Mouse (Mus musculus) midbrain, embryonic 12.5 days (tissue): Measurements from ENCODE around the gene Slc25a4. TPM values are rescaled to one million over a fixed set of nuclear protein-coding genes. Genes with fewer than 3 reads are reported as not detected.
"Not testable (repeated sequence)": the region's sequence is repeated elsewhere in the genome, so short reads cannot be mapped to it uniquely, and the experiment has no call there.

Experiments
- ATAC-seq: fragments of 200-750 bp; cut with Nextera tagmentation; 2 replicates; pipeline ENCODE4 v1.8.0; 2017; ENCODE audit warnings: low read depth, moderate TSS enrichment, moderate library complexity; ENCODE audit not compliant: low FRiP score
- H3K27ac ChIP-seq: fragments of 300-500 bp; sonication (generic); replicated peaks from 2 replicates; pipeline ENCODE4 v1.5.1; 2016; ENCODE audit warnings: mild to moderate bottlenecking
- H3K27me3 ChIP-seq: fragments of 300-500 bp; sonication (generic); 2 replicates; pipeline ENCODE4 v1.6.1; 2016; ENCODE audit warnings: mild to moderate bottlenecking
- H3K36me3 ChIP-seq: fragments of 300-500 bp; sonication (generic); 2 replicates; pipeline ENCODE4 v1.6.1; 2016
- H3K4me1 ChIP-seq: fragments of 300-500 bp; sonication (generic); 2 replicates; pipeline ENCODE4 v1.6.1; 2016
- H3K4me2 ChIP-seq: fragments of 300-500 bp; sonication (generic); replicated peaks from 2 replicates; pipeline ENCODE4 v1.6.1; 2016; ENCODE audit warnings: mild to moderate bottlenecking, moderate library complexity
- H3K4me3 ChIP-seq: fragments of 300-500 bp; sonication (generic); 2 replicates; pipeline ENCODE4 v1.5.1; 2016; ENCODE audit warnings: mild to moderate bottlenecking
- H3K9ac ChIP-seq: fragments of 300-500 bp; sonication (generic); replicated peaks from 2 replicates; pipeline ENCODE4 v1.6.1; 2016; ENCODE audit warnings: mild to moderate bottlenecking, moderate library complexity
- H3K9me3 ChIP-seq: fragments of 300-500 bp; sonication (generic); 2 replicates; pipeline ENCODE4 v1.6.1; 2016; ENCODE audit warnings: mild to moderate bottlenecking
- WGBS: fragments of 180-500 bp; shearing (Covaris S2); methylation state at CpG from one replicate; pipeline ENCODE4 v1.1.7; 2016; 5-methylcytosine and 5-hydroxymethylcytosine counted together
- polyA plus RNA-seq: library from polyadenylated mRNA; unstranded; fragments of >200 nt; fragmentation: Nextera tagmentation; extraction: Ambion mirVana; gene quantifications from 2 replicates; pipeline ENCODE4 v1.2.1, GENCODE M21; 2016

The Slc25a4 gene
- 494 and 521 TPM in 2 replicates for polyA plus RNA-seq

DNA sequence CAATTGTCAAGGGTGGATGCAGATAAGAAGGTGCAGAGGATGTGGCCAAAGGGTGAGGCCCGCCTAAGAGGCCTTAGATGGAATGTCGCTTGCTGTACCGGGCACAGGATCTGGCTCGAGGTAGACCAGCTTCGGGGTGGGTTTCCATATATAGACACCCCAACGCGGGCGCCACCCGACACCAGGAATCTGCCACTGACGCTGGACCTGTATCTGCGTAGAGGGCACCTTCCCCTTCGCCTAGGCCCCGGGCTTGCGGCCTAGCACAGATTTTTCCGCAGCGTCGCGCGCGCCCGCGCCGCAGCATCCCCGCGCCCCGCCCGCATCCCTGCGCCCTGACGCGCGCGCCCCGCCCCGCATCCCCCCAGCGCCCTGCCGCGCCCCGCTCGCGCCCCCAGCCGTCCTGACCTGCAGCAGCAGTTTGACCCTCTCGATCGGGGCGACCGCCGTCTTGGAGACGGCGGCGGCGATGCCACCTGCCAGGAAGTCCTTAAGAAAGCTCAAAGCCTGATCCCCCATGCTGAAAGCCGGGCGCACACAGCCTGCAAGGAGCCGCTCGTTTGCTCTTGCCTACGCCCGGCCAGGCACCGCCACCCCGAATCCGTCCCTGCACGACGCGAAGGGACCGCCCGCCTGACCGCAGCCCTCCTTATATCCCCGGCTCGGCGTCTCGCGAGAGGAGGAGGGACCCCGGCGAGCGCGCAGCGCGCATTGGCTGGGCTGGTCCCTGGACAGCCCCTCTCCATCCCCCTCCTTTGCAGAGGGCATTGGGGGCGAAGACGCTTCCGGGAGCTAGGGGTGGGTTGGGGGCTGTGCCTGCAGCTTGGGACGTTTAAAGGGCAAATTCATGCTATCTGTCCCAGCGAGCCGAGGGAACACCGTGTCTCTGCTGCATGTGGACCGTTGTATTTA, at the start of gene Slc25a4:
Gene Slc25a4 (minus strand): TSS at position 881 of the 912 bp plus-strand sequence.
- Histone ChIP-seq H3K9me3 (no peaks in the 10 kb centered on the region), H3K4me3 (peak within 1 kb of the TSS; percentile 80), H3K4me1 (peaks cover 32% of the 10 kb centered on the region), H3K27ac (peak within 1 kb of the TSS; percentile 96), H3K27me3 (peaks cover 13% of the 10 kb centered on the region), H3K4me2 (peak within 1 kb of the TSS; percentile 81), H3K9ac (peak within 1 kb of the TSS; percentile 92), H3K36me3 (peaks cover 36% of the 10 kb centered on the region)
- WGBS = 0% methylated on average over 76 of the region's 84 CpGs
- peak; percentile 99 for ATAC-seq

DNA sequence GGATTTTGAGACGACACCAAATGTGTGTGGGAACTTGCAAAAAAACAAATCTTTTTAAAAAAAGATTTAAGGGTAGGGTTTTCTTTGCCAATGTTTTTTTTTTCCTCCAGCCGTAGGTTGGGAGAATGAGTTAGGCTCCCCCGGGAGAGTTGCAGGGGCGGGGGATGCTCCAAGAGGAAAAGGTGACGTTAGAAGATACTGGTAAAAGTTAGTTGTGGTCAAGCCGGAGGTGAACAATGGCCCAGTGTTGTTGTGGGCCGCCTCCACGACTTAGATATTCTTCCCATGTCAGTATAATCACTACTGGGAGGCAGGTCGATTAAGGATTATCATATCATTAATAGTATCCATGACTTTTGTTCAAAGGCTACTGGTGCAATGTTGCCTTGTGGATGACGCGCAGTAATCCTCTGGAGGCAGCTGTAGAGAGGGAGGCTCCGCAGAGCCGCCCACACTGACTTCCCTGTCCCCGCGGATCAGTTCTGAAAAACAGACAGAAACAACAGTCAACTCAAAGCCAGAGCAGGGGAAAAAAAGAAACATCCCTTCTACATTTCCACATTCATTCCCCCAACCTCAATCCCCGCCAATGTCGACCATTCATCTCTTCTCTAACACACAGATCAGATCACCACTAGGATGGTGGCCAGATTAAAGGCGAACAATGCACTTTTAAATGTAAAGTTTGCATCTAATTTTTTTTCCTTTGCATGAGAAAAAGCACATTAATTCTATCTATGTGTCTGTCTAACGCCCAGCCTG, 47.0 kb upstream of the Slc25a4 start:
- no peak overlapping the region for H3K9ac ChIP-seq
- H3K36me3 ChIP-seq = no peaks in the 10 kb centered on the region
- H3K4me2 ChIP-seq = peak overlapping the region; percentile 43
- H3K27ac ChIP-seq = peak overlapping the region; percentile 11
- H3K27me3 ChIP-seq = peaks cover 22% of the 10 kb centered on the region
- no peak overlapping the region for H3K4me3 ChIP-seq
- WGBS = 15% methylated on average over 19 of the region's 19 CpGs
- peak; percentile 86 for ATAC-seq
- peaks cover 11% of the 10 kb centered on the region; the same call in 1 of the 2 replicates for H3K4me1 ChIP-seq
- H3K9me3 ChIP-seq = no peaks in the 10 kb centered on the region

- no peak overlapping the region for H3K4me2 ChIP-seq
- peaks cover 38% of the 10 kb centered on the region for H3K27me3 ChIP-seq
Measured at GRCm38 (mm10) chr8:46252456-46252855, 41.4 kb upstream of the Slc25a4 start.

DNA sequence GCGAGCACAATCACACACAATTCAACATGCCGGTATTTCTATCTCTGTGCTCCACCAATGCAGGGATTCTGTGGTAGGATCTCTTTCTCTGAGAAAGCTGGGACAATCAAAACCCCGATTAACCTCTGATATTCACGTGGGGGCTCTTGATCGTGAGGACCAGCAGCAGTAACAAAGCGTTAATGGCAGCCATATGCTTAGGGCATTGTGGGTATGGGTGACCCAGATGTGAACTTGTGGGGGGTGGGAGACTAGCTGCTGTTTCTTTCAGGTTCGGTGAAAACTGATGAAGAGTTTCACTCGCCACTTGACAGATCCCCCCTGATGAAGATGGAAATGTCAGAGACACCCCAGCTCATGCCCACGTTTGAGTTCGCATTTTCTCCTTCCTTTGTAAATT, 40.5 kb upstream of the Slc25a4 start:
- ATAC-seq = no peak
- no peaks in the 10 kb centered on the region for H3K36me3 ChIP-seq
- peak overlapping the region; percentile 22; the same call in 1 of the 2 replicates for H3K4me2 ChIP-seq
- H3K9ac ChIP-seq = no peak overlapping the region
- 47% methylated on average over 10 of the region's 10 CpGs for WGBS
- H3K27me3 ChIP-seq = peaks cover 43% of the 10 kb centered on the region
- no peak overlapping the region for H3K27ac ChIP-seq
- H3K9me3 ChIP-seq = no peaks in the 10 kb centered on the region
- H3K4me3 ChIP-seq = no peak overlapping the region
- peaks cover 11% of the 10 kb centered on the region for H3K4me1 ChIP-seq

More at GRCm38 (mm10) chr8:46252456-46252855, 41.4 kb upstream of the Slc25a4 start:
- Histone ChIP-seq H3K9me3 (no peaks in the 10 kb centered on the region), H3K9ac (no peak overlapping the region), H3K36me3 (no peaks in the 10 kb centered on the region), H3K4me1 (peaks cover 11% of the 10 kb centered on the region; the same call in 1 of the 2 replicates), H3K27ac (no peak overlapping the region), H3K4me3 (no peak overlapping the region)
- ATAC-seq = no peak
- WGBS = 81% methylated on average over 13 of the region's 13 CpGs

DNA sequence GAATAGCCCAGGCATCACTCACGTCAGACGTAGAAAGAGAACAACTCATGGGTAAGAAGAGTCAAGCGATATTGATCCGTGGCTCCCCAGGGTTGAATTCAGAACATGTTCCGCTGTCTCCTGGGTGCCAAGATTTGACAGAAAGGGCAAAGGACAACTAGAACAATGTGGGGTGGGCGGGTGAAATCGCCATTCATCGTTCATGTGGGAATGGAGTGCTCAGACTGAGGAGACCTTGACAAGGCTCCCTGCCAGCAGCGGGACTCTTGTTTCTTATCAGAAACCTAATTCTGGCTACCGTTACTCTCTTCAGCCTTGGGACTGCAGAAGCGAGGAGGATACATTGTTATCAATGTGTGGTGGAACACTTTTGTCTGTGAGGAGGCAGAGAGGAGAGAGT, 35.3 kb upstream of the Slc25a4 start:
- Histone ChIP-seq H3K27me3 (peaks cover 67% of the 10 kb centered on the region), H3K4me1 (peaks cover 12% of the 10 kb centered on the region)
- WGBS = 29% methylated on average over 11 of the region's 11 CpGs

GRCm38 (mm10) chr8:46242946-46243345, 31.9 kb upstream of the Slc25a4 start:
- no peak overlapping the region for H3K9ac ChIP-seq
- H3K4me2 ChIP-seq = no peak overlapping the region
- no peak overlapping the region for H3K27ac ChIP-seq
- peaks cover 6% of the 10 kb centered on the region; the same call in 1 of the 2 replicates for H3K4me1 ChIP-seq
- WGBS = 44% methylated on average over 7 of the region's 7 CpGs
- ATAC-seq = no peak; the same call in 1 of the 2 replicates
- no peaks in the 10 kb centered on the region for H3K36me3 ChIP-seq
- peaks cover 63% of the 10 kb centered on the region for H3K27me3 ChIP-seq
- no peaks in the 10 kb centered on the region for H3K9me3 ChIP-seq
- no peak overlapping the region for H3K4me3 ChIP-seq

More for the DNA sequence above, 35.3 kb upstream of the Slc25a4 start:
- no peaks in the 10 kb centered on the region for H3K9me3 ChIP-seq
- no peak overlapping the region for H3K27ac ChIP-seq
- H3K4me2 ChIP-seq = no peak overlapping the region
- no peak for ATAC-seq
- no peak overlapping the region for H3K4me3 ChIP-seq
- H3K9ac ChIP-seq = no peak overlapping the region
- no peaks in the 10 kb centered on the region for H3K36me3 ChIP-seq

- no peak overlapping the region for H3K4me3 ChIP-seq
- 32% methylated on average over 13 of the region's 13 CpGs for WGBS
- H3K36me3 ChIP-seq = no peaks in the 10 kb centered on the region
- no peak overlapping the region for H3K9ac ChIP-seq
- H3K4me1 ChIP-seq = peaks cover 6% of the 10 kb centered on the region; the same call in 1 of the 2 replicates
- peaks cover 59% of the 10 kb centered on the region for H3K27me3 ChIP-seq
- no peaks in the 10 kb centered on the region for H3K9me3 ChIP-seq
- no peak overlapping the region for H3K27ac ChIP-seq
- ATAC-seq = peak; percentile 68
- no peak overlapping the region for H3K4me2 ChIP-seq
Measured at GRCm38 (mm10) chr8:46241568-46242374, 30.7 kb upstream of the Slc25a4 start.

GRCm38 (mm10) chr8:46236441-46237223, 25.5 kb upstream of the Slc25a4 start:
- 65% methylated on average over 7 of the region's 7 CpGs for WGBS
- H3K27ac ChIP-seq = no peak overlapping the region
- ATAC-seq = no peak

DNA sequence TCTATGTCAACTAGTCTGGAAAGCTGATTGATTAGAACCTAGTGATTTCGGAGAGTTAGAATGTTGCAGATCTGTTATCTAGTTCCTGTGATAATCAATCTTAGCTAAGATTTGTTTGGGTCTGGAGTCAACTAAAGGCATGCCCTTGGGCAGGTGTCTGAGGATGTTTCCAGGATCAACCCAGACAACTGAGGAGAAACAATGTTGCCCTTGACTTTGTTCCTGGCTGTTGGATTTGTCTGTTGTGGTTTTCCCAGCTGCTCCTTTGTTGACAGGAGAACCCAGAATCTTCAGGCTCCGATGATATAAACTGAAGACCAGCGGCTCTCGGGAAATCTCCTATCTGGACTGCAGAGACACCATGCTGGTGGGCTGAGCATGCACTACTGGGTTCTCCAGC, 23.7 kb upstream of the Slc25a4 start:
- WGBS = 88% methylated on average over 4 of the region's 4 CpGs
- peaks cover 23% of the 10 kb centered on the region for H3K27me3 ChIP-seq
- H3K9ac ChIP-seq = no peak overlapping the region
- no peak overlapping the region for H3K27ac ChIP-seq
- no peaks in the 10 kb centered on the region for H3K9me3 ChIP-seq
- H3K36me3 ChIP-seq = no peaks in the 10 kb centered on the region
- no peak overlapping the region for H3K4me3 ChIP-seq
- ATAC-seq = no peak
- H3K4me1 ChIP-seq = no peaks in the 10 kb centered on the region
- no peak overlapping the region for H3K4me2 ChIP-seq

More at GRCm38 (mm10) chr8:46236441-46237223, 25.5 kb upstream of the Slc25a4 start:
- H3K36me3 ChIP-seq = no peaks in the 10 kb centered on the region
- no peaks in the 10 kb centered on the region for H3K4me1 ChIP-seq
- H3K4me2 ChIP-seq = no peak overlapping the region
- no peak overlapping the region for H3K4me3 ChIP-seq
- H3K9ac ChIP-seq = no peak overlapping the region
- peaks cover 36% of the 10 kb centered on the region for H3K27me3 ChIP-seq
- H3K9me3 ChIP-seq = no peaks in the 10 kb centered on the region

DNA sequence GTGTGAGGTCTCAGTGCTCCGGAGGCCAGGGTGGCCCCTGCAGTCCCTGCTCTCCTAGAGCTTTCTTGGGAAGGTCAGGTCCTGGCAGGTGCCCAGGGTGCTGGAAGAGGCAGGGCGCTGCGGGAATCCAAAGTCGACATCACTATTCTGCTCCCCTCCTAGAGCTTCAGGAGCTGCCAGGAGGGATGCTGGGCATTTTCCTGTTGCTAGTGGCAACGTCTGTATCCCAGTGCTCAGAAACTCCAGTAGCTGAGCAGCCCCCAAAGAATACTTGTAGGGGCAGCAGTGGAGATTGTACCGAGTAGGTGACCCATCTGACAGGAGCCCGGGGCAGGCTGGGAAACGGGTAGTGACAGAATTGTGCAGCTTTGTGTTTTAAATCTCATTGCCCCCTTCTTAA, 21.7 kb upstream of the Slc25a4 start:
- Histone ChIP-seq H3K4me3 (no peak overlapping the region), H3K36me3 (no peaks in the 10 kb centered on the region), H3K27me3 (peaks cover 11% of the 10 kb centered on the region), H3K9me3 (no peaks in the 10 kb centered on the region), H3K4me1 (no peaks in the 10 kb centered on the region), H3K27ac (no peak overlapping the region), H3K9ac (no peak overlapping the region), H3K4me2 (no peak overlapping the region)
- ATAC-seq = no peak
- 57% methylated on average over 8 of the region's 8 CpGs for WGBS

DNA sequence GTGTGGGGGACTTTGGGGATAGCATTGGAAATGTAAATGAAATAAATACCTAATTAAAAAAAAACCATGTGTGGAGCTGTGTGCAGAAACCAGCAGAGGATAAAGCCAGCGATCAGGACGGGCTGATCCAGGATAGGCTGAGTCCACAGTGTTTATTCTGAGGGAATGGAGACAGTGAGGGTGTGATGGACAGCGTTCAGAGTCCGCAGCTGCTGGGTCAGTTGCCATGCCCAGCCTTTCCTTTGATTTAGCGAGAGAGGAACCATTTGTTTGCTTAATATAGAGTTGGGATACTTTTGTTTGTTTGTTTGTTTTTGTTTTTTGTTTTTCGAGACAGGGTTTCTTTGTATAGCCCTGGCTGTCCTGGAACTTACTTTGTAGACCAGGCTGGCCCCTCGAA, 20.9 kb upstream of the Slc25a4 start:
- not testable (repeated sequence) for H3K27ac ChIP-seq, H3K4me3 ChIP-seq, H3K4me1 ChIP-seq, H3K9ac ChIP-seq, H3K4me2 ChIP-seq, H3K9me3 ChIP-seq, ATAC-seq, H3K27me3 ChIP-seq, H3K36me3 ChIP-seq
- WGBS = 82% methylated on average over 7 of the region's 7 CpGs
